Mouse (Mus musculus) heart, adult 2 months (tissue): ENCODE data around the gene Ctu2. TPM values are rescaled to one million over a fixed set of nuclear protein-coding genes. Genes with fewer than 3 reads are reported as not detected.

Source experiments
- DNase-seq, 2 experiments: peaks; one replicate each; pipeline ENCODE4 v3.0.0; 2021
- H3K27ac ChIP-seq: fragments of 200-600 bp; 2 replicates; pipeline ENCODE4 v1.8.1; 2022
- H3K27me3 ChIP-seq: fragments of 200-500 bp; 2 replicates; pipeline ENCODE4 v1.6.1; 2012; ENCODE audit warnings: mild to moderate bottlenecking, low read length, inconsistent platforms, mixed read lengths; ENCODE audit not compliant: control insufficient read depth, insufficient read depth
- H3K36me3 ChIP-seq: fragments of 200-500 bp; 2 replicates; pipeline ENCODE4 v1.6.1; 2012; ENCODE audit warnings: low read length, inconsistent platforms; ENCODE audit not compliant: control insufficient read depth, insufficient read depth
- H3K4me1 ChIP-seq: fragments of 200-500 bp; 2 replicates; pipeline ENCODE4 v1.6.1; 2011; ENCODE audit warnings: low read length; ENCODE audit not compliant: control insufficient read depth, insufficient read depth
- H3K4me3 ChIP-seq: fragments of 200-600 bp; 2 replicates; pipeline ENCODE4 v1.8.1; 2022
- H3K79me2 ChIP-seq: fragments of 200-500 bp; replicated peaks from 2 replicates; pipeline ENCODE4 v1.6.1; 2012; ENCODE audit warnings: mild to moderate bottlenecking, inconsistent platforms, low read length, moderate library complexity, mixed read lengths; ENCODE audit not compliant: control insufficient read depth, insufficient read depth
- H3K9ac ChIP-seq: fragments of 200-500 bp; 2 replicates; pipeline ENCODE4 v1.6.1; 2012; ENCODE audit warnings: low read depth, mild to moderate bottlenecking, control low read depth, inconsistent platforms, low read length, mixed read lengths
- CTCF ChIP-seq: fragments of 200-600 bp; IDR thresholded peaks from 2 replicates; pipeline ENCODE4 v1.8.1; 2022; ENCODE audit warnings: antibody characterized with exemption, mild to moderate bottlenecking, moderate library complexity
- EP300 ChIP-seq: fragments of 200-500 bp; IDR thresholded peaks from 2 replicates; pipeline ENCODE4 v1.6.1; 2011; ENCODE audit warnings: low read depth, low read length, control low read depth; ENCODE audit not compliant: insufficient read depth
- POLR2A ChIP-seq: fragments of 200-500 bp; IDR thresholded peaks from 2 replicates; pipeline ENCODE4 v1.6.1; 2011; ENCODE audit warnings: mild to moderate bottlenecking, low read depth, low read length, control low read depth; ENCODE audit not compliant: insufficient read depth
- WGBS: fragments of 180-500 bp; shearing (Covaris S2); methylation state at CpG from one replicate; pipeline ENCODE4 v1.1.7; 2018; 5-methylcytosine and 5-hydroxymethylcytosine counted together
- intact Hi-C: fragments of 180-260 bp; cut with DNase I; formaldehyde crosslinking; loops from one replicate; pipeline ENCODE4 v1.15.1; 2025
- polyA plus RNA-seq: library from polyadenylated mRNA; depleted of rRNA; stranded (reverse); fragments of >200 nt; gene quantifications from 2 replicates; pipeline ENCODE4 v1.2.3, GENCODE M21; 2012
- total RNA-seq, 2 experiments: library from RNA; stranded (reverse); gene quantifications; 2 replicates each; pipeline ENCODE4 v1.2.3; 2021

Ctu2 gene
- total and polyA plus RNA-seq, 3 experiments = 5.6 to 12.3 (median 7.7) TPM

- TF ChIP-seq CTCF = no peak
- TF ChIP-seq EP300 = no peak
- no peak for TF ChIP-seq POLR2A
- no peak overlapping the region for H3K4me3 ChIP-seq
Measured at GRCm38 (mm10) chr8:122469965-122470364, 6.0 kb upstream of the Ctu2 start.

DNA sequence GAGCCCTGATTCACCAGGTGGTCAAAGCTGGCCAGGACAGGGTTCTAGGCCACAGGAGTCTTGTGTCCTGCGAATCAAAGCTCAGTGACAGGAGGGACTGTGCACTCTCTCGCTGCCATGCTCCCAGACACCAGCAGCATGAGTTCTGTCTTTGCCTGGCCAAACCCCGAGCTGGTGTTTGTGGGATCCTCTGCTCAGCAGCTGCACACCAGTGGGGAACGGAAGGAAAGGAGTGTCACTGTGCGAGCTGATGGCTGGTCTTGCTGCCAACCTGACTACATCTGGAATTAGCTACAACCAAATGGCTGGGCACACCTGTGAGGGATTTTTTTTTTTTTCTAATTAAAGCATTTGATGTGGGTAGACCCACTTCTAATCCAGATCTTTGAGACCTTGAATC is 5.3 kb upstream of the Ctu2 start:
- DNase-seq = no peak
- WGBS = 80% methylated on average over 5 of the region's 5 CpGs
- Histone ChIP-seq H3K9ac (no peak overlapping the region), H3K4me1 (peaks cover 4% of the 10 kb centered on the region), H3K36me3 (no peaks in the 10 kb centered on the region), H3K27ac (no peak overlapping the region), H3K79me2 (no peaks in the 10 kb centered on the region; the same call in 1 of the 2 replicates), H3K4me3 (no peak overlapping the region), H3K27me3 (no peaks in the 10 kb centered on the region)
- intact Hi-C loops = loop anchor here (10.0 kb wide), 1 partner anchor 744 kb away; the partner anchor contains the start of genes Chmp1a and Spata33
- TF ChIP-seq POLR2A (no peak), EP300 (no peak), CTCF (no peak)

More at GRCm38 (mm10) chr8:122469965-122470364, 6.0 kb upstream of the Ctu2 start:
- Histone ChIP-seq H3K36me3 (no peaks in the 10 kb centered on the region), H3K4me1 (peaks cover 3% of the 10 kb centered on the region), H3K79me2 (no peaks in the 10 kb centered on the region; the same call in 1 of the 2 replicates), H3K9ac (no peak overlapping the region), H3K27me3 (no peaks in the 10 kb centered on the region), H3K27ac (no peak overlapping the region)
- intact Hi-C loops = loop anchor here (10.0 kb wide), 1 partner anchor 745 kb away; the partner anchor contains the start of genes Chmp1a and Spata33
- 85% methylated on average over 10 of the region's 10 CpGs for WGBS
- DNase-seq = no peak

- intact Hi-C loops = loop anchor here (2.0 to 10.0 kb wide), 2 partner anchors 25 to 741 kb away; partner anchors contain the start of genes Chmp1a and Spata33
- no peak overlapping the region for H3K9ac ChIP-seq
- TF ChIP-seq EP300 (no peak), POLR2A (no peak), CTCF (no peak)
- no peak overlapping the region for H3K4me3 ChIP-seq
- peak; percentile 34 to 42 for DNase-seq
- peaks cover 7% of the 10 kb centered on the region for H3K4me1 ChIP-seq
- H3K79me2 ChIP-seq = no peaks in the 10 kb centered on the region; the same call in 1 of the 2 replicates
- H3K27ac ChIP-seq = no peak overlapping the region
- no peaks in the 10 kb centered on the region for H3K36me3 ChIP-seq
- WGBS = 74% methylated on average over 8 of the region's 8 CpGs
- H3K27me3 ChIP-seq = no peaks in the 10 kb centered on the region
Measured at GRCm38 (mm10) chr8:122473911-122474421, 2.0 kb upstream of the Ctu2 start.

DNA sequence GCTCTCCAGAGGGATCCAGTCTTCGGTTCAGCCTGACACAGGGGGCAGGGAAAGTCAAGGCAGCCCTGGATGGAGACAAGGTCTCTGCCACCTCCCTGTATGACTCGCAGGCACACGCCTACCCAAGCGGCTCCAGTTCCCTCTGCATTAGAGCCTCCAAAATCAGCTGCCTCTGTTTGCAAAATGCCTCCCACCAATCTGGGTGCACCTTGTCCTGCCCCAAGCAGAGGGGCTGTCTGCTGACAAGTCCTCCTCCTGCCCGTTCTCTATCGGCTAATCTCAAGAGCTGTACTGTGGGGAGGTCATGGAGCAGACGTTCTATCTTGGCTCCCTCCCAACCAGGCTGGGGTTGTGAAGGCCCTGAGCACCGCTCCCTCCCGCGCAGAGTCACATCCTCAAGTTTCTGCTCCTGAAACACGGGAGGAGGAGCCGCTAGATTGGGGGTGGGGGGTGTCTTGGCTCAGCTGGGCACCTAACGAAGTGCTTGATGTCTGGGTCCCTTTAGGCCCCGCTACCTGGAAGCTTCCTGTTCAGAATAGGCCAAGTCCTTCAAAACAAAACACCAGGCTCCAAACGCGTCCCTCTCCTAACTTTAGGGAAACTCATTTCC is 887 bp upstream of the Ctu2 start:
- intact Hi-C loops = loop anchor here (2.0 to 10.0 kb wide), 2 partner anchors 26 to 740 kb away; partner anchors contain the start of genes Chmp1a and Spata33
- DNase-seq = peak; percentile 50 to 51
- H3K79me2 ChIP-seq = no peaks in the 10 kb centered on the region; the same call in 1 of the 2 replicates
- no peak for TF ChIP-seq POLR2A
- 0 out of 2 replicates have a peak, but pooled peaks have one; percentile 38 for TF ChIP-seq EP300
- no peak for TF ChIP-seq CTCF
- H3K27me3 ChIP-seq = no peaks in the 10 kb centered on the region
- peak overlapping the region; percentile 97 for H3K4me3 ChIP-seq
- H3K9ac ChIP-seq = peak overlapping the region; percentile 90
- H3K4me1 ChIP-seq = peaks cover 7% of the 10 kb centered on the region
- peak overlapping the region; percentile 92 for H3K27ac ChIP-seq
- H3K36me3 ChIP-seq = no peaks in the 10 kb centered on the region
- 1% methylated on average over 16 of the region's 16 CpGs for WGBS

- intact Hi-C loops = no loop called here
Measured at GRCm38 (mm10) chr8:122482448-122482847, 6.5 kb downstream of the Ctu2 start.

DNA sequence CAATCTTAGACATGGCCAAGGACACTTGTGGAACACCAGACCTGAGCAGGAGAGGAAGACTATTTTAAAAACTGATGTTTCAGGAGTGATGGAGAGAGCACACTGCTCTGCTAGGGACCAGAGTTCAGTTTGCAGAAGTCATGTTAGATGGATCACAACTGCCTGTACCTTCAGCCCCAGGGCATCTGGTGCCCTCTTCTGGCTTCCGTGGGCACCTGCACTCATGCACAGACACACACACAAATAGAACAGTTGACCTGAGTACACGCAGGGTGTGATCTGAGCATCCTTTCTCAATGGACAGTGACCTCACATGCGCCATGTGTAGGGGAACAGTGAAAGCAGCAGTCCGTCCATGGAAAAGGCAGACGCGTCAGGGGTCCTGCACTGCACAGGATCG is 7.9 kb downstream of the Ctu2 start:
- intact Hi-C loops = no loop called here
- DNase-seq = no peak
- 98% methylated on average over 7 of the region's 7 CpGs for WGBS
- Histone ChIP-seq H3K4me1 (no peaks in the 10 kb centered on the region), H3K9ac (no peak overlapping the region), H3K27ac (no peak overlapping the region), H3K27me3 (no peaks in the 10 kb centered on the region), H3K36me3 (no peaks in the 10 kb centered on the region), H3K79me2 (no peaks in the 10 kb centered on the region), H3K4me3 (no peak overlapping the region)
- peak; percentile 43 for TF ChIP-seq CTCF
- TF ChIP-seq POLR2A = no peak
- no peak for TF ChIP-seq EP300

More at GRCm38 (mm10) chr8:122482448-122482847, 6.5 kb downstream of the Ctu2 start:
- Histone ChIP-seq H3K27ac (no peak overlapping the region), H3K36me3 (no peaks in the 10 kb centered on the region), H3K79me2 (no peaks in the 10 kb centered on the region), H3K9ac (no peak overlapping the region), H3K27me3 (no peaks in the 10 kb centered on the region), H3K4me3 (no peak overlapping the region), H3K4me1 (no peaks in the 10 kb centered on the region)
- TF ChIP-seq POLR2A (no peak), EP300 (no peak), CTCF (no peak)
- WGBS = 77% methylated on average over 8 of the region's 8 CpGs
- DNase-seq = no peak
